Mouse (Mus musculus) CH12.LX (cell line): ENCODE data around the gene Skap2. TPM values are rescaled to one million over a fixed set of nuclear protein-coding genes. Genes with fewer than 3 reads are reported as not detected.
A peak's percentile ranks its signal among the peaks of the same experiment; 100 is the strongest.

Experiments
- DNase-seq: peaks from one replicate; pipeline ENCODE4 v3.0.0-alpha.2; 2013; ENCODE audit errors: extremely low read depth
- H3K27ac ChIP-seq: 2 replicates; pipeline ENCODE4 v1.5.1; 2012; ENCODE audit warnings: low read depth, mild to moderate bottlenecking, control low read depth, moderate library complexity; ENCODE audit not compliant: insufficient read depth
- H3K27me3 ChIP-seq: replicated peaks from 2 replicates; pipeline ENCODE3; 2012; ENCODE audit warnings: inconsistent platforms
- H3K36me3 ChIP-seq, 2 experiments: replicated peaks in 1 of 2; 2 replicates each; pipeline versions ENCODE3 to v1.6.1; 2012; ENCODE audit warnings: inconsistent platforms in 1 of 2, low read length in 1 of 2, mild to moderate bottlenecking in 1 of 2, mixed read lengths in 1 of 2, moderate library complexity in 1 of 2; ENCODE audit not compliant: control insufficient read depth in 1 of 2, insufficient read depth in 1 of 2
- H3K4me1 ChIP-seq, 2 experiments: 2 replicates each; pipeline ENCODE4 v1.6.1; 2012; ENCODE audit warnings: inconsistent platforms in 1 of 2, moderate library complexity in 1 of 2; ENCODE audit not compliant: insufficient read depth in 2 of 2, control insufficient read depth in 1 of 2
- H3K4me2 ChIP-seq: 2 replicates; pipeline ENCODE4 v1.6.1; 2012; ENCODE audit warnings: low read depth, mild to moderate bottlenecking, control low read depth; ENCODE audit not compliant: poor library complexity, insufficient read depth, severe bottlenecking
- H3K4me3 ChIP-seq, 3 experiments: fragments of 150-350 bp in 1 of 3; sonication (generic) in 1 of 3; replicated peaks in 1 of 3; 2 replicates each; pipeline versions ENCODE3 to v1.5.1; 2011 to 2012; ENCODE audit warnings: low read depth in 2 of 3, low read length in 2 of 3, mild to moderate bottlenecking in 2 of 3, moderate library complexity in 2 of 3, control low read depth in 1 of 3, improper control_type of control experiment in 1 of 3, inconsistent platforms in 1 of 3, mixed read lengths in 1 of 3; ENCODE audit not compliant: poor library complexity in 1 of 3
- H3K79me2 ChIP-seq: replicated peaks from 2 replicates; pipeline ENCODE4 v1.6.1; 2012; ENCODE audit warnings: mild to moderate bottlenecking, moderate library complexity; ENCODE audit not compliant: control insufficient read depth, poor library complexity, insufficient read depth, severe bottlenecking; ENCODE audit errors: extremely low read depth
- H3K9ac ChIP-seq: 2 replicates; pipeline ENCODE4 v1.6.1; 2012; ENCODE audit warnings: low read depth, mild to moderate bottlenecking, control low read depth, moderate library complexity; ENCODE audit not compliant: insufficient read depth
- H3K9me3 ChIP-seq: replicated peaks from 2 replicates; pipeline ENCODE3; 2012; ENCODE audit warnings: low read length, inconsistent platforms, mixed read lengths
- BHLHE40 ChIP-seq: IDR thresholded peaks from 2 replicates; pipeline ENCODE4 v1.6.1; 2011; ENCODE audit warnings: mild to moderate bottlenecking, low read depth, low read length, improper control_type of control experiment
- CHD1 ChIP-seq: IDR thresholded peaks from 2 replicates; pipeline ENCODE4 v1.6.1; 2012; ENCODE audit warnings: low read depth, low read length, improper control_type of control experiment, inconsistent platforms
- CTCF ChIP-seq, 2 experiments: IDR thresholded peaks in 1 of 2; conservative IDR thresholded peaks in 1 of 2; 2 replicates each; pipeline ENCODE4 v1.5.1; 2011 to 2012; ENCODE audit warnings: low read depth in 2 of 2, low read length in 2 of 2, improper control_type of control experiment in 1 of 2, inconsistent platforms in 1 of 2, mild to moderate bottlenecking in 1 of 2, moderate library complexity in 1 of 2
- E2F4 ChIP-seq: IDR thresholded peaks from 2 replicates; pipeline ENCODE4 v1.6.1; 2011; ENCODE audit warnings: low read depth, low read length, improper control_type of control experiment; ENCODE audit not compliant: insufficient replicate concordance
- ELF1 ChIP-seq: IDR thresholded peaks from 2 replicates; pipeline ENCODE4 v1.6.1; 2014; ENCODE audit warnings: low read depth, mild to moderate bottlenecking, inconsistent platforms, low read length, improper control_type of control experiment
- ETS1 ChIP-seq: conservative IDR thresholded peaks from 2 replicates; pipeline ENCODE4 v1.6.1; 2012; ENCODE audit warnings: low read depth, mild to moderate bottlenecking, inconsistent platforms, low read length, improper control_type of control experiment, moderate library complexity
- GABPA ChIP-seq: IDR thresholded peaks from 2 replicates; pipeline ENCODE4 v1.6.1; 2012; ENCODE audit warnings: low read depth, low read length, improper control_type of control experiment, inconsistent platforms; ENCODE audit not compliant: insufficient replicate concordance
- HCFC1 ChIP-seq: IDR thresholded peaks from 2 replicates; pipeline ENCODE4 v1.6.1; 2012; ENCODE audit warnings: low read depth, mild to moderate bottlenecking, inconsistent platforms, low read length, improper control_type of control experiment
- IRF4 ChIP-seq: IDR thresholded peaks from 2 replicates; pipeline ENCODE4 v1.6.1; 2014; ENCODE audit warnings: low read depth, mild to moderate bottlenecking, inconsistent platforms, low read length, improper control_type of control experiment
- KAT2A ChIP-seq: IDR thresholded peaks from 2 replicates; pipeline ENCODE4 v1.6.1; 2012; ENCODE audit warnings: low read length, improper control_type of control experiment, inconsistent platforms; ENCODE audit not compliant: insufficient replicate concordance
- MAX ChIP-seq: IDR thresholded peaks from 2 replicates; pipeline ENCODE4 v1.6.1; 2011; ENCODE audit warnings: low read length, improper control_type of control experiment
- MAZ ChIP-seq: IDR thresholded peaks from 2 replicates; pipeline ENCODE4 v1.6.1; 2012; ENCODE audit warnings: low read depth, mild to moderate bottlenecking, inconsistent platforms, low read length, improper control_type of control experiment, moderate library complexity
- PAX5 ChIP-seq: IDR thresholded peaks from 2 replicates; pipeline ENCODE4 v1.6.1; 2012; ENCODE audit warnings: low read length, inconsistent platforms, mixed read lengths
- POLR2AphosphoS2 ChIP-seq: IDR thresholded peaks from 2 replicates; pipeline ENCODE4 v1.6.1; 2011; ENCODE audit warnings: low read depth, low read length, improper control_type of control experiment
- RAD21 ChIP-seq: IDR thresholded peaks from 2 replicates; pipeline ENCODE4 v1.6.1; 2011; ENCODE audit warnings: low read depth, mild to moderate bottlenecking, low read length, improper control_type of control experiment, moderate library complexity
- RCOR1 ChIP-seq: conservative IDR thresholded peaks from 2 replicates; pipeline ENCODE4 v1.6.1; 2012; ENCODE audit warnings: low read depth, mild to moderate bottlenecking, inconsistent platforms, low read length, improper control_type of control experiment
- SMC3 ChIP-seq: IDR thresholded peaks from 2 replicates; pipeline ENCODE4 v1.6.1; 2011; ENCODE audit warnings: low read depth, low read length, improper control_type of control experiment
- TBP ChIP-seq: conservative IDR thresholded peaks from 2 replicates; pipeline ENCODE4 v1.6.1; 2011; ENCODE audit warnings: low read depth, low read length, improper control_type of control experiment
- TCF12 ChIP-seq: IDR thresholded peaks from 2 replicates; pipeline ENCODE4 v1.6.1; 2014; ENCODE audit warnings: low read depth, mild to moderate bottlenecking, inconsistent platforms, low read length, improper control_type of control experiment
- USF1 ChIP-seq: IDR thresholded peaks from 2 replicates; pipeline ENCODE4 v1.6.1; 2014; ENCODE audit warnings: low read depth, mild to moderate bottlenecking, inconsistent platforms, low read length, improper control_type of control experiment
- ZC3H11A ChIP-seq: IDR thresholded peaks from 2 replicates; pipeline ENCODE4 v1.6.1; 2012; ENCODE audit warnings: low read depth, mild to moderate bottlenecking, inconsistent platforms, low read length, improper control_type of control experiment
- ZKSCAN1 ChIP-seq: IDR thresholded peaks from 2 replicates; pipeline ENCODE4 v1.6.1; 2012; ENCODE audit warnings: low read depth, inconsistent platforms, low read length, improper control_type of control experiment, borderline replicate concordance
- dilution Hi-C: fragments of 300-500 bp; cut with MboI; formaldehyde crosslinking; loops from 2 replicates; pipeline ENCODE4 v1.14.3; 2020; ENCODE audit warnings: low sequenced_read_pairs; ENCODE audit not compliant: extremely low pct_unique_long_range_greater_than_20kb, extremely low pct_ligation_motif_present
- in situ Hi-C: fragments of 300-500 bp; cut with MboI; formaldehyde crosslinking; loops from 3 replicates; pipeline ENCODE4 v1.14.3; 2019; ENCODE audit warnings: low sequenced_read_pairs, low pct_ligation_motif_present, low pct_unique_long_range_greater_than_20kb, mixed read lengths
- polyA plus RNA-seq: library from polyadenylated mRNA; unstranded; fragments of >175 nt; gene quantifications from 2 replicates; pipeline ENCODE4 v1.2.1, GENCODE M21; 2012; ENCODE audit warnings: low read depth; ENCODE audit not compliant: insufficient read length
- total RNA-seq, 2 experiments: library from RNA; depleted of rRNA; stranded (reverse); fragments of 300-350 nt in 1 of 2; fragments of >200 nt in 1 of 2; gene quantifications; 2 replicates each; pipeline ENCODE4 v1.2.3; 2012 to 2014

Gene Skap2
- total and polyA plus RNA-seq, 3 experiments = 25.8 to 76.1 (median 51.9) TPM

DNA sequence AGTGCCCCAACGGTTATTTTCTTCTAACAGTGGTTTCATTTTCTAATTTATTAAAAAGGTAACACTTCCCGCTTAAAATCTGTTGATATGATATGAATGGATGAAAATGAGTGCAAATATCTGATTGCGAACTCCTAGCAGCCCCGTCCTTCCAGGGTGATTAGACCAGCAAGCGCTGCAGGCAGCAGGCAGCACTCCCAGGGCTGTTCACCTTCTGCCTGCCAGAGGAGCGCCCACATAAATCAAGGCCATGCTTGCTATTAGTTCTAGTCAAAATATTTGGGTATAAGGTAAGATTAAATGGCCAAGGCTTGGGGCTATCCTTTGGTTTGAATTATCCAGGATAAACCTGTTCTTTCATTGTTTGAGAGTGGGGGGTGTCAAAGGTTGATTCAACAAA, 3.0 kb downstream of the Skap2 start:
- Histone ChIP-seq H3K4me2 (peak overlapping the region; percentile 12; the same call in 1 of the 2 replicates), H3K27ac (no peak overlapping the region), H3K4me1 (peaks cover 2 to 39% of the 10 kb centered on the region in 2 experiments; a peak in 3 of 4 replicates)
- TF ChIP-seq ELF1 (no peak), MAZ (no peak), TBP (no peak), PAX5 (no peak), GABPA (no peak), KAT2A (no peak), RCOR1 (no peak)
- TF ChIP-seq, all 38 proteins: peak for 0
- Histone ChIP-seq H3K36me3 (peaks cover 0 to 11% of the 10 kb centered on the region in 2 experiments), H3K9me3 (no peaks in the 10 kb centered on the region), H3K4me3 (peak overlapping the region in 1 of 3 experiments; percentile 10), H3K9ac (no peak overlapping the region; the same call in 1 of the 2 replicates), H3K27me3 (no peaks in the 10 kb centered on the region), H3K79me2 (peaks cover 6% of the 10 kb centered on the region)
- dilution Hi-C loops = no loop called here
- in situ Hi-C loops = loop anchor here (25.0 kb wide), 1 partner anchor 203 kb away; the partner anchor contains the start of genes Gm28308, Hoxa3, Hoxa5 and Hoxa6
- DNase-seq = no peak

DNA sequence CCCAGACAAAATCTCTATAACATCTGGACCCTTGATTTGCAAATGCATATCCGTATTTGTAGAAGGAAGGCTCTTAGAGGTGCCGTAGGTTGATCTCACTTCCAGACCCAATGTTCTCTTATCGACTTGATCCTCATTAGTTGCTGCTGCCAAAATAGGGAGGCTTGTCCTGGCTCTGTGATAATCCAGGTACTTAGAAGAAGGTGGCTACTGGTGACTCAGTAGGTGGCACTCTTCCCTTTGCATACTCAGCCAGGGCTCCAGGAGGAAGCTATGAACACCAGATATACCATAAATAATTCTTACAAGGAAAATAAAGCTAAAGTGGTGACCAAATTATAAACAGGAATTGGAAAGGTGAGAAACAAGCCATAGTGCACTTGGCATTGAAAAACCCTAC, 3.6 kb downstream of the Skap2 start:
- H3K4me1 ChIP-seq = peaks cover 2 to 38% of the 10 kb centered on the region in 2 experiments; a peak in 3 of 4 replicates
- no peak overlapping the region for H3K9ac ChIP-seq
- in situ Hi-C loops (loop anchor here (25.0 kb wide), 1 partner anchor 204 kb away; the partner anchor contains the start of genes Gm28308, Hoxa3, Hoxa5 and Hoxa6), dilution Hi-C loops (no loop called here)
- no peak overlapping the region for H3K4me3 ChIP-seq
- H3K9me3 ChIP-seq = no peaks in the 10 kb centered on the region
- H3K4me2 ChIP-seq = peak overlapping the region; percentile 46; the same call in 1 of the 2 replicates
- no peak overlapping the region for H3K27ac ChIP-seq
- no peak for DNase-seq
- peak in 1 of 2 experiments; percentile 54; a peak in 2 of 4 replicates for TF ChIP-seq CTCF (conservative IDR thresholded peaks at IDR 0.05 in 1 of 2, IDR thresholded peaks at IDR 0.05 in 1 of 2; ENCODE audit: low read depth in 2 of 2, low read length in 2 of 2)
- TF ChIP-seq ZKSCAN1 = no peak
- TF ChIP-seq SMC3 = peak; percentile 30; the same call in 1 of the 2 replicates
- peak; percentile 58 for TF ChIP-seq RAD21
- H3K27me3 ChIP-seq = no peaks in the 10 kb centered on the region
- peaks cover 0 to 11% of the 10 kb centered on the region in 2 experiments for H3K36me3 ChIP-seq
- peaks cover 6% of the 10 kb centered on the region for H3K79me2 ChIP-seq

DNA sequence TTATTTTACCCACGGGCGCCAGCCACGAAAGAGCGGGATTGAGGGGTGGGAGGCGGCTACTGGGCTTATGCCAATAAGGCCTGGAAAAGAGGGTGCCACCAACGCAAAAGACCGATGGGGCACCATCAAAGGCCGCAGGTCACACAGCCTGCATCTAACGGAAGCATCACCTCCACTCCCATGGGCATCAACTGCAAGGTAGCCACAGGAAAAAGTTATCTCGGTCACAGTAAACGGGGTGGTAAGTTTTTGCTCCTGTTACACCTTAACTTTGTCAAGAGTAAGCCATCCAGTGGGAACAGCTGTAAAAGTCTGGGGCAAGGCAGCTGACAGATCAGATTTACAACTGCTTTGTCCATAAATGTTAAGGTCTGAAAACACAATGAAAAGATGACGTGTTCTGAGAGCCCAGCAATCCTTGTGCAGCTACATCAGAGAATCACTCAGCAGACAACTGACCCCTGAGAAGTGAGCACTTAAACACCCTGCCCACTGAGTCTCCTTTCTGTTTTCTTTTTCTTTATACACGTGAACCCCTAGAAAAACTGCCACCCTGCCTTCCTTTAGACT, 5.6 kb downstream of the Skap2 start:
- DNase-seq = no peak
- no peak overlapping the region for H3K4me3 ChIP-seq
- in situ Hi-C loops (loop anchor here (25.0 kb wide), 1 partner anchor 206 kb away; the partner anchor contains the start of genes Gm28308, Hoxa3, Hoxa5 and Hoxa6), dilution Hi-C loops (no loop called here)
- H3K9me3 ChIP-seq = no peaks in the 10 kb centered on the region
- H3K27me3 ChIP-seq = no peaks in the 10 kb centered on the region
- peaks cover 2 to 33% of the 10 kb centered on the region in 2 experiments; a peak in 3 of 4 replicates for H3K4me1 ChIP-seq
- peaks cover 6% of the 10 kb centered on the region for H3K79me2 ChIP-seq
- no peak for TF ChIP-seq POLR2AphosphoS2
- TF ChIP-seq TCF12 = no peak
- no peak for TF ChIP-seq SMC3
- TF ChIP-seq ELF1 = no peak
- TF ChIP-seq E2F4 = no peak
- no peak for TF ChIP-seq BHLHE40
- TF ChIP-seq HCFC1 = no peak
- TF ChIP-seq ETS1 = no peak
- no peak for TF ChIP-seq CTCF (conservative IDR thresholded peaks at IDR 0.05 in 1 of 2, IDR thresholded peaks at IDR 0.05 in 1 of 2; ENCODE audit: low read depth in 2 of 2, low read length in 2 of 2)
- TF ChIP-seq MAX = no peak
- TF ChIP-seq CHD1 = no peak
- no peak for TF ChIP-seq USF1
- TF ChIP-seq IRF4 = no peak
- no peak for TF ChIP-seq ZC3H11A
- H3K4me2 ChIP-seq = no peak overlapping the region
- peaks cover 0 to 20% of the 10 kb centered on the region in 2 experiments for H3K36me3 ChIP-seq
- H3K9ac ChIP-seq = no peak overlapping the region
- no peak overlapping the region for H3K27ac ChIP-seq
